Mouse (Mus musculus): ENCODE results near the gene Mdm2. TPM values are rescaled to one million over a fixed set of nuclear protein-coding genes. Genes with fewer than 3 reads are reported as not detected.
A peak's percentile ranks its signal among the peaks of the same experiment; 100 is the strongest.
"Not testable (repeated sequence)": the region's sequence is repeated elsewhere in the genome, so short reads cannot be mapped to it uniquely, and the experiment has no call there.

The Mdm2 gene
- polyA plus RNA-seq, 1 experiment from 2014 or later, result 61.8 TPM

DNA sequence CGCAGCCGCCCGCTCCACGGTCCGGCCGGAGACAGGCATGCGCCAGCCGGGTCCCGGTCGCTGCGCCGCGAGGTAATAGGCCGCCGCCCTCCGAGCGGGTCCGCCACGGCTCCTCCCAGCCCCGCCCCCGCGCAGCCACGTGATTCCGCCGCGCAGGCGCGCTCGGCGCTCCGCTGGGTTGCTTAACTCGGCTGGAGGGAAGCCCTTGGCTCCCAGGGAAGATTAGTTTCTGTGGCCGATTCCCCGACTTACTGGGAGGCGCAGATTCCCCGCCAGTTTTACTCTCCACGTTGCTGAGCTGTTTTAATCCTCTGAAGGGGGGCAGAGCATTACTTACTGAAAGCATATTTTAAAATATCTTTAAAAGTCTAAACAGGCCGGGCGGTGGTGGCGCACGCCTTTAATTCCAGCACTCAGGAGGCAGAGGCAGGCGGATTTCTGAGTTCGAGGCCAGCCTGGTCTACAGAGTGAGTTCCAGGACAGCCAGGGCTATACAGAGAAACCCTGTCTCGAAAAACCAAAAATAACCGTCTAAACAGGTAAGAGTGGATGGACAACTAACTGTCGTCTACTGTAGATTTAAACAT, 35.8 kb upstream of the Mdm2 start, which contains the start of gene Slc35e3:
TSS of gene Slc35e3 (minus strand) at position 69 of the 587 bp plus-strand sequence.
- peaks cover 23% of the 10 kb centered on the region for H3K4me1 ChIP-seq
- ATAC-seq, result peak; percentile 98
- no peaks in the 10 kb centered on the region for H3K27me3 ChIP-seq
- no peak within 1 kb of the TSS for H3K27ac ChIP-seq
- 15% methylated on average over 45 of the region's 46 CpGs for WGBS
- peak within 1 kb of the TSS; percentile 78 for H3K9ac ChIP-seq
- no peaks in the 10 kb centered on the region for H3K9me3 ChIP-seq (replicated peaks)
- H3K36me3 ChIP-seq (ENCODE audit: poor library complexity, severe bottlenecking), result peaks cover 25% of the 10 kb centered on the region
- H3K4me2 ChIP-seq, result peak within 1 kb of the TSS; percentile 79
- peak within 1 kb of the TSS; percentile 62 for H3K4me3 ChIP-seq

DNA sequence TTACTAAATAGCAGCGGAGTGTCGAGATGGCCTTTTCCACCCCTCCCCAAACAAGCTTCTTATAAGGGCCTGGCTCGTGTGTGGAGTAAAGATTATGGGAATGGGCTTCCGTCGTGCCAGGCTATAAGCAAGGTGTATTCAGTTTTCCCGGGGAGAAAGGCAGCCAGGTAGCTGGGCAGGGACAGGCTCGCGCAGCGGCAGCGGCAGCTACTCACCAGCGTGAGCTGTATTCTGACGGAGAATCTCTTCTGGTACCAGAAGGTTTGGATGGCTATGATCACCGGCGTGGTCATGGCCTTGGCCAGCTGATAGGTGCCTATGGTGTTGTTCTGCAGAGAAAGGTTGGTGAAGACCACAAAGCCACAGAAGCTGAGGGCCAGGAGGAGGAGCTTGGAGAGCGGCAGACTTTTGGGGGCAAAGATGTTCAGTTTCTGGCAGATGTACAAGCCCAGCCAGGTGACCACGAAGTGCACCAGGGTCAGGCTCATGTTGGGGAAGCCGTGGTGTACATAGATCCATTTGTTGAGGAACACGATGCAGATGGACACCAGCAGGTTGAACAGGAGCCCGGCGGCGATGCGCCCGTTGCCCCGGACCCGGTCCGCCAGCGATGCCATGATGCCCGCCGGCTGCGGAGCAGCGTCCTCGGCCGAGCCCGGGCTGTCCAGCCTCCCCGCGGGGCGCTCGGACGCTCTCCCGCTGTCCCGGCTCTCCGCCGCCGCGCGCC, 35.2 kb upstream of the Mdm2 start:
- H3K4me2 ChIP-seq, result peak overlapping the region; percentile 79
- H3K9me3 ChIP-seq (replicated peaks); H3K27me3 ChIP-seq; H3K27ac ChIP-seq: not testable (repeated sequence)
- H3K4me3 ChIP-seq, result peak overlapping the region; percentile 62
- ATAC-seq, result peak; percentile 50
- H3K9ac ChIP-seq, result peak overlapping the region; percentile 78
- H3K4me1 ChIP-seq, result peaks cover 23% of the 10 kb centered on the region
- WGBS, result 2% methylated on average over 21 of the region's 46 CpGs
- H3K36me3 ChIP-seq (ENCODE audit: poor library complexity, severe bottlenecking), result peaks cover 19% of the 10 kb centered on the region

DNA sequence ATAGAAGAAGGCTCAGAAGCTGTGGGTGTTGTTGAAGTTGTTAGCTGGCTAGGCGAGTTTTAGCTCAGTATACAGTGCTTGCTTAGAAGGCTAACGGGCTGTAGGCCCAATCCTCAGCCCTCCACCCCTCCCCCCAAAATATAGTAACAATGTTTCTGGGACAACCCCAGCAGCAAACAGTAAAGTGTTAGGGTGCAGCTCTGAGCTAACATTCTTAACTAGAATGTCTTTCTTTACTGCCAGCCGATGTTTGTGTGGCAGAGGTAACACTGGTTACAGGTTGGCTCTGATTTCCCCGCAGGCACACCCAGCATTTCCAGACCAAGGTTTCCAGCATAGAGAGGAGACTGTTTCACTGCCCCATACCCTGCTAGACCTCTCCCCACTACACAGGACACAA, 33.4 kb upstream of the Mdm2 start:
- H3K4me3 ChIP-seq, result 0 out of 2 replicates have a peak overlapping the region, but pooled peaks have one; percentile 6

DNA sequence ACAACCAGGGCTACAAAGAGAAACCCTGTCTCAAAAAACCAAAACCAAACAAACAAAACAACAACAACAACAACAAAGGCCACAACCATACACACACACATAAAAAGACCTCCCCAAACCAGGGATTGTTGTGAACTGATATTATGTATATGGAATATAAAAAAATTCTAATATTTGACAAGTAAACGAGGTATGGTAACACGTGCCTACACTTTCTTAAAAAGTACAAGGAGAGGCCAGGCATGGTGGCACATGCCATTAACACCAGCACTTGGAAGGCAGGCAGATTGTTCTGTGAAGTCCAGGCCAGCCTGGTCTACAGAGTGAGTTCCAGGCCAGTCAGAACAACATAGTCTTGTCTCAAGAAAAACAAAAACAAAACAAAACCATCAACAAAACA, 32.6 kb upstream of the Mdm2 start:
- 90% methylated on average over 2 of the region's 2 CpGs for WGBS
- Histone ChIP-seq H3K27ac (no peak overlapping the region), H3K9ac (no peak overlapping the region), H3K4me1 (peaks cover 23% of the 10 kb centered on the region), H3K4me3 (no peak overlapping the region), H3K36me3 (ENCODE audit: poor library complexity, severe bottlenecking) (peaks cover 24% of the 10 kb centered on the region), H3K9me3 (replicated peaks) (no peaks in the 10 kb centered on the region), H3K4me2 (no peak overlapping the region), H3K27me3 (no peaks in the 10 kb centered on the region)
- ATAC-seq, result no peak

More for the DNA sequence above, 33.4 kb upstream of the Mdm2 start:
- Histone ChIP-seq H3K9ac (no peak overlapping the region), H3K27me3 (no peaks in the 10 kb centered on the region), H3K4me2 (peak overlapping the region; percentile 79), H3K36me3 (ENCODE audit: poor library complexity, severe bottlenecking) (peaks cover 21% of the 10 kb centered on the region), H3K9me3 (replicated peaks) (no peaks in the 10 kb centered on the region), H3K27ac (no peak overlapping the region), H3K4me1 (peaks cover 23% of the 10 kb centered on the region)
- ATAC-seq, result no peak
- WGBS, result 79% methylated on average over 4 of the region's 4 CpGs

DNA sequence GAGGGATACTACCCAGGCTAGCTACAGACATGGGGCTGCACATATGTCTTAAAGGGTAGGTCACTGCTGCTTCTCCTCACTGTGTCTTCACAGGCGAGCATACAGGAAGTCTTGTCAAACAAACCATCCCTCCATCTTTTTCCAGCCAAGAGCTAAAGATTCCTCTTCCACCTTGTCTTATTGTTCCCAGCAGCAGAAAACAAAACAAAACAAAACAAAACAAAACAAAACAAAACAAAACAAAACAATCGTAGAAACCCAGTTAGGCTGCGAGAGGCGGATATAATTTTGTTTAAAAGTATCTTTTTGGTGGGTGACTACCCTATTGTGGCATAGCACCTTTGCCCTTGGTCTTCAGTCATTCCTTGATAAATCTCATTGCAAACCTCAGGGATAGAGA, 32.1 kb upstream of the Mdm2 start:
- ATAC-seq, result no peak
- 91% methylated on average over 4 of the region's 4 CpGs for WGBS
- Histone ChIP-seq H3K4me2 (no peak overlapping the region), H3K27me3 (no peaks in the 10 kb centered on the region), H3K4me1 (peaks cover 23% of the 10 kb centered on the region), H3K9me3 (replicated peaks) (no peaks in the 10 kb centered on the region), H3K36me3 (ENCODE audit: poor library complexity, severe bottlenecking) (peaks cover 29% of the 10 kb centered on the region), H3K27ac (no peak overlapping the region), H3K4me3 (no peak overlapping the region), H3K9ac (no peak overlapping the region)

DNA sequence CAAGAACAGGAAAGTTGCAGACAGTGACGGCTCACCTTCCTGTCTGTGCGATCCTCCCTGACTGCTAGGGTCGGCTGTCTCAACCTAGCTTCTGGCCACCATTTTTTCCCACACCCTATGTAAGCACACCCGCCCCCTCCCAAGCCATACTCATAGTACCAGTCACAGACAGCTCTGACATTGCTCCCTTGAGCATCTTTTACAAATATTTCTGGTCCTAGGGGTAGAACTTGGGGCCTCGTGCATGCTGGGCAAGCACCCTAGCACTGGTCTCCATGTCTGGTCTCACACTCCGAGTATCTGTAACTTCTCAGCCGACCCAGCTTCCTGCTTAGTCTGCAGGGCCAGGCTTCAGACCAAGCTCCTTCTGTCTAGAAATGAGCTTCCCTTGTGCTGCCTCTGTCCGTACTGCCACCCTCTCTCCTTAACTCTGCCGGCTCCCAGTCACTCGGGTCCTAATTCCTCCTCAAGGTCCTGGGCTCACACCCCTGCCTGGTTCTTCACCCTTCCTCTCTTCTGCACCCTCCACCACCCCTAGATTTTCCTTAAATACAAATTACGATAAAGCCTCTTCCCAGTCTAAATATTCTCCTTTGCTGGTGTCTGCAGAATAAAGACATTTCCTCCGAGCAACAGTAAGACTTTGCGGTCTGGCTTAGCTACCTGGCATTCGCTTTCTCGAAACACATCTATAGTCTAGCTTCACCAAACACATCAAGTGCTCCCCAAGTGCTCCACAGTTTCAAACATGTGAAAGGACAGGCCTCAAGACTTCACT, 31.3 kb upstream of the Mdm2 start:
- ATAC-seq, result no peak
- 90% methylated on average over 15 of the region's 15 CpGs for WGBS
- no peak overlapping the region for H3K4me2 ChIP-seq
- H3K36me3 ChIP-seq (ENCODE audit: poor library complexity, severe bottlenecking), result peaks cover 36% of the 10 kb centered on the region
- no peak overlapping the region for H3K27ac ChIP-seq
- no peaks in the 10 kb centered on the region for H3K27me3 ChIP-seq
- no peaks in the 10 kb centered on the region for H3K9me3 ChIP-seq (replicated peaks)
- no peak overlapping the region for H3K4me3 ChIP-seq
- no peak overlapping the region for H3K9ac ChIP-seq
- peaks cover 23% of the 10 kb centered on the region for H3K4me1 ChIP-seq

DNA sequence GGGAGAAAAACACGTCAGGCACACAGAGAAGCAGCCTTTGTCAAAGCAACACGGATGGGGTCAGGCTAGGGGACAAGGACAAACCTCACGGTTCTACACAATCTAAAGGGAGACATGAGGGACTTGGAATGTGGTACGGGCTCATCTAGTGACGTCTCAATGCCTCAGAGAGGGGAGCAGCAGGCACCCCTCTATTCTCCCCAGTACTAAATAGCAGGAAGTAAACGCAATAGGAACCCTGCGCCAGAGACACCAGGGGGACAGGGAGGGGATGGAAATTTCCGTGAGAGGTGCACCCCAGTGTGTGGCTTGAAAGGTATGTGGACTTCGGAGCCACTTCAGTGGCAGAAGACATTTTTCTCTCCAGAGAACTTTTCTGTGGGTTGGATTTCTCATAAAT, 30.4 kb upstream of the Mdm2 start:
- Histone ChIP-seq H3K4me1 (peaks cover 23% of the 10 kb centered on the region), H3K4me2 (no peak overlapping the region), H3K27ac (no peak overlapping the region), H3K36me3 (ENCODE audit: poor library complexity, severe bottlenecking) (peaks cover 46% of the 10 kb centered on the region), H3K9me3 (replicated peaks) (no peaks in the 10 kb centered on the region), H3K9ac (no peak overlapping the region), H3K4me3 (no peak overlapping the region), H3K27me3 (no peaks in the 10 kb centered on the region)
- 88% methylated on average over 9 of the region's 9 CpGs for WGBS
- no peak for ATAC-seq

DNA sequence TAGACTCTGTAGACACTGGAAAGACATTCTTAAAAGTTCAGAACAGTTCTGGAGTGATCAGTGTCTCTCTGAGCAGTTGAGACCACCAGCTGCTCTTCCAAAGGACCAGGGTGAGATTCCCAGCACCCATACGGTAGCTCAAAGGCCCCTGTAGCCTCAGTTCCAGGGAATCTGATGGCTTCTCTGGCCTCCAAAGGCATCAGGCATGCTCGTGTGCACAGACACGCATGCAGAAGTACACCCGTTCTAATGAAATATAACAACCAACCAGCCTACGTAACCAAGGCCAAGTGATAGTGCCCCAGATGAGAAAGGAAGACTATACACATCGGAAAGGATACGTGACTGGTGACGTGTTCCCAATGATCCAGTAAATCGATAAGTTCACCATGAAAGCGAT, 29.6 kb upstream of the Mdm2 start:
- ATAC-seq, result no peak
- Histone ChIP-seq H3K27me3 (no peaks in the 10 kb centered on the region), H3K4me2 (no peak overlapping the region), H3K9me3 (replicated peaks) (no peaks in the 10 kb centered on the region), H3K4me3 (no peak overlapping the region), H3K27ac (no peak overlapping the region), H3K4me1 (peaks cover 20% of the 10 kb centered on the region), H3K9ac (no peak overlapping the region), H3K36me3 (ENCODE audit: poor library complexity, severe bottlenecking) (peaks cover 49% of the 10 kb centered on the region)
- 97% methylated on average over 10 of the region's 10 CpGs for WGBS

DNA sequence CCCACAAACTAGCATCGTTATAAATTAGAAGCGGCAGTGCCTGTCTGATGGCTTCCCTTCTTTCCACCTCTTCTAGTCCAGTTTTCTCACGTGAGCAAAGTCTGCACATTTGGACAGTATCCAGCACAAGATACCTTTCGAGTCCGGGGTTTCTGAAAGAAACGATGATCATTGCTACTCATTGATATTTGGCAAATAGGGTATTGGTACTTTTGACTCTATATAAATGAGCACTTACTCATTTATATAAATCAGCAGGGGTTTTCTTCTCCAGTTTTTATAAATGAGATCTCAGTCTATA, 29.0 kb upstream of the Mdm2 start:
- peaks cover 49% of the 10 kb centered on the region for H3K36me3 ChIP-seq (ENCODE audit: poor library complexity, severe bottlenecking)
- ATAC-seq, result no peak
- 95% methylated on average over 6 of the region's 6 CpGs for WGBS

DNA sequence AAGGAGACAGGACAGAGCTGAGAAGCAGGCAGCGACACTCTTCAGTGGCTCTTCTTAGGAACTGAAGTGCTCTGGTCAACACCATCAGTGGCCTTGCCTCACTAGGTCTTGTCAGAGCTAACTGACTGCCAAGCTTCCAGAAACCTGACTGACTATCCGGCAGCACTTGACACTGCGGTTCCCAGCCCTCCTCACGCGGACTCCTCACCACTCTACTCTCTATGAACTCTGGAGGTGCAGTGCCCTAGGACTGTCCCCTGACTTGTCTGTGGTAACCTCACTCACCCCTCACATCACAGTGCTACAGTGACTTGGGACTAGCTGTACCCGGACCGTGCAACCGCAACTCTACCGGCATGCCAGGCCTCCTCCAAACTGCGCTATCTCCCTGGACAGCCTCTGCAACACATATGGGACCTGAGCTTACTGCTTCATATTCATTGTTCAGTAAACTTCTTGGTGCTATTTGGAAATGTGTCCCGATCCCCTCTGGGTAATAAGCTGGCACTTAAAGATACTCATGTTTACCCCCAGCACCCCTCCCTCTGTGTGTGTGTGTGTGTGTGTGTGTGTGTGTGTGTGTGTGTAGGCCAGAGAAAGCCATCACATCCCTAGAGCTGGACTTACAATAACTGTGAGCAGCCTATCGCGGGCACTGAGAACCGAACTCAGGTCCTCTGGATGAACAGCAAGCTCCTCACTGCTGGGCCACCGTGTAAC, 28.5 kb upstream of the Mdm2 start:
- ATAC-seq, result no peak
- peaks cover 49% of the 10 kb centered on the region for H3K36me3 ChIP-seq (ENCODE audit: poor library complexity, severe bottlenecking)
- no peak overlapping the region for H3K4me2 ChIP-seq
- no peak overlapping the region for H3K27ac ChIP-seq
- 91% methylated on average over 15 of the region's 15 CpGs for WGBS
- H3K4me1 ChIP-seq, result peaks cover 9% of the 10 kb centered on the region
- H3K27me3 ChIP-seq, result no peaks in the 10 kb centered on the region
- no peak overlapping the region for H3K9ac ChIP-seq
- no peaks in the 10 kb centered on the region for H3K9me3 ChIP-seq (replicated peaks)
- no peak overlapping the region for H3K4me3 ChIP-seq

More for the DNA sequence above, 29.0 kb upstream of the Mdm2 start:
- no peak overlapping the region for H3K4me3 ChIP-seq
- no peak overlapping the region for H3K4me2 ChIP-seq
- H3K9ac ChIP-seq, result no peak overlapping the region
- no peaks in the 10 kb centered on the region for H3K27me3 ChIP-seq
- no peak overlapping the region for H3K27ac ChIP-seq
- peaks cover 14% of the 10 kb centered on the region for H3K4me1 ChIP-seq
- H3K9me3 ChIP-seq (replicated peaks), result no peaks in the 10 kb centered on the region

DNA sequence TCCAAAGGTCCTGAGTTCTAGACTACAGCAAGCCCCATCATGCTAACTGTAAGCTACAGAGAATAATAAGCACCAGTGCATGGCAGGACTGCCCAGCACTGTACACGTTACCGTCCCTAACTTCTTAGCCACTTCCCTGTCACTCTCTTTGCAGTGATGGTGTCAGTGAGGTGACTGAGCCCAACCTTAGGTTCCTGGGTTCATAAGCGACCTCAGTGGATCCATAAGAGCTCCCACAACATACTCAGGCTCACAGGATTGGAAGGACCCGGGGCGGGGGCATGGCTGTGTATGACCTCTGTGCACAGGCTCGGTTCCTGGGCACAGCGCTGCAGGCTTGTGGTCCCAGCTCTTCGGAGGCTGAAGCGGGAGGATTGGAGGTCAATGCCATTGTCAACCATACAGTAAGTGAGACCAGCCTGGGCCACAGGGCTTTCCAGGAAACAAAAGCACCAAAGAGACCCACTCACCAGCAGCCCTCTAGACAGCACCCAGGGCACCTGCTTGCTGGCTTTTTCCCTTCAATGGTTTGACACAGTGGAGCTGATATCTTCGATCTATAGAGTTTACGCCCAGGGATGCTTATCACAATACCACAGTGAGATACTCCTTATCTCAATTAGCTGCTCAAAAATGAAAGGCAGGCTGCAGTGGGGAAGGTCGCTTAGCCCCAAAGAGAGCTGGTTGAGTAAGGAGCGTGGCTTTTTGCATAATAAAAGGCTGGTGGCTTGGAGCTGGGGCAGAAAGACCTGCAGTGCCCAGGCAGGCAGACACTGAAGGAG, 27.8 kb upstream of the Mdm2 start:
- H3K36me3 ChIP-seq (ENCODE audit: poor library complexity, severe bottlenecking), result peaks cover 49% of the 10 kb centered on the region
- H3K9me3 ChIP-seq (replicated peaks), result no peaks in the 10 kb centered on the region
- no peak overlapping the region for H3K9ac ChIP-seq
- 84% methylated on average over 13 of the region's 13 CpGs for WGBS
- no peak for ATAC-seq
- peaks cover 1% of the 10 kb centered on the region for H3K4me1 ChIP-seq
- no peak overlapping the region for H3K27ac ChIP-seq
- no peak overlapping the region for H3K4me3 ChIP-seq
- no peak overlapping the region for H3K4me2 ChIP-seq
- no peaks in the 10 kb centered on the region for H3K27me3 ChIP-seq
